Mouse (Mus musculus) CH12.LX (cell line): Measurements from ENCODE around the gene Bok.

Experiments
- MXI1 ChIP-seq: IDR thresholded peaks from 2 replicates; pipeline ENCODE4 v1.6.1; 2011; ENCODE audit warnings: mild to moderate bottlenecking, low read depth, low read length, improper control_type of control experiment
- USF1 ChIP-seq: IDR thresholded peaks from 2 replicates; pipeline ENCODE4 v1.6.1; 2014; ENCODE audit warnings: low read depth, mild to moderate bottlenecking, inconsistent platforms, low read length, improper control_type of control experiment

DNA sequence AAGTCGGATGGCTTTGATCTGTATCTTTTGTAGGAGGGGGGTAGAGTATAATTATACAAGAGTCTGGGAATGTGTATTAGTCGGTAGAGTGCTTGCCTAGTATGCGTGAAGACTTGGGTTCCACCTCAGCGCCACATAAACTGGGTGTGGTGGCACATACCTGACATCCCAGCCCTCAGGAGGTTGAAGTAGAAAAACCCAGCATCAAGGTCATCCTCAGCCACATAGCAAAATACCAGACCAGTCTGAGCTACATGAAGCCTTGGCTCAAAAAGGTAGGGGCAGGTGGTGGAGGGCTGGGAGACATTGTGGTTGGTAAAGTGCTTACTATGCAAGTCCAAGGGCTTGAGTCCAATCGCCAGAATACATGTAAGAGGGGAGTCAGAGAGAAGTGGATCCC is 12.8 kb upstream of the Bok start:
- TF ChIP-seq USF1, result no peak
- no peak for TF ChIP-seq MXI1
